Mouse (Mus musculus) MEL (cell line): Measurements from ENCODE around the gene Iqsec1. TPM values are rescaled to one million over a fixed set of nuclear protein-coding genes. Genes with fewer than 3 reads are reported as not detected.

Experiments
- DNase-seq: peaks from one replicate; pipeline ENCODE4 v3.0.0; 2011; ENCODE audit warnings: low read depth, low spot score
- H3K27ac ChIP-seq: 2 replicates; pipeline ENCODE4 v1.5.1; 2012; ENCODE audit warnings: low read depth, mild to moderate bottlenecking, control low read depth, low read length, moderate library complexity; ENCODE audit not compliant: control insufficient read depth
- H3K27me3 ChIP-seq, 2 experiments: fragments of 150-350 bp in 1 of 2; sonication (generic) in 1 of 2; 2 replicates each; pipeline ENCODE4 v1.6.1; 2012; ENCODE audit warnings: low read length in 2 of 2, mild to moderate bottlenecking in 2 of 2, improper control_type of control experiment in 1 of 2, moderate library complexity in 1 of 2; ENCODE audit not compliant: insufficient read depth in 2 of 2, control insufficient read depth in 1 of 2
- H3K36me3 ChIP-seq, 2 experiments: 2 replicates each; pipeline ENCODE4 v1.6.1; 2012 to 2014; ENCODE audit warnings: low read length in 2 of 2, improper control_type of control experiment in 1 of 2, inconsistent platforms in 1 of 2, mild to moderate bottlenecking in 1 of 2; ENCODE audit not compliant: insufficient read depth in 2 of 2, control insufficient read depth in 1 of 2
- H3K4me1 ChIP-seq, 2 experiments: fragments of 150-350 bp in 1 of 2; sonication (generic) in 1 of 2; 2 replicates each; pipeline ENCODE4 v1.6.1; 2012; ENCODE audit warnings: low read length in 2 of 2, improper control_type of control experiment in 1 of 2, mild to moderate bottlenecking in 1 of 2; ENCODE audit not compliant: insufficient read depth in 2 of 2, control insufficient read depth in 1 of 2
- H3K4me3 ChIP-seq, 2 experiments: fragments of 150-350 bp in 1 of 2; sonication (generic) in 1 of 2; 2 replicates each; pipeline ENCODE4 v1.5.1; 2012; ENCODE audit warnings: low read depth in 2 of 2, low read length in 2 of 2, mild to moderate bottlenecking in 2 of 2, moderate library complexity in 2 of 2, control low read depth in 1 of 2, improper control_type of control experiment in 1 of 2; ENCODE audit not compliant: control insufficient read depth in 1 of 2, insufficient read depth in 1 of 2
- H3K79me2 ChIP-seq: 2 replicates; pipeline ENCODE4 v1.6.1; 2012; ENCODE audit warnings: mild to moderate bottlenecking, low read length, moderate library complexity; ENCODE audit not compliant: control insufficient read depth, poor library complexity, insufficient read depth
- H3K9ac ChIP-seq: 2 replicates; pipeline ENCODE4 v1.6.1; 2012; ENCODE audit warnings: low read depth, mild to moderate bottlenecking, control low read depth, low read length, moderate library complexity; ENCODE audit not compliant: control insufficient read depth, poor library complexity, severe bottlenecking
- H3K9me3 ChIP-seq: fragments of 150-350 bp; sonication (generic); replicated peaks from 2 replicates; pipeline ENCODE4 v1.6.1; 2012; ENCODE audit warnings: mild to moderate bottlenecking, low read length, improper control_type of control experiment, moderate library complexity; ENCODE audit not compliant: insufficient read depth
- BHLHE40 ChIP-seq: IDR thresholded peaks from 2 replicates; pipeline ENCODE4 v1.6.1; 2012; ENCODE audit warnings: low read depth, mild to moderate bottlenecking, inconsistent platforms, low read length, improper control_type of control experiment, borderline replicate concordance
- CHD1 ChIP-seq: IDR thresholded peaks from 2 replicates; pipeline ENCODE4 v1.6.1; 2012; ENCODE audit warnings: low read depth, mild to moderate bottlenecking, inconsistent platforms, low read length, improper control_type of control experiment
- CTCF ChIP-seq, 3 experiments: IDR thresholded peaks in 2 of 3; conservative IDR thresholded peaks in 1 of 3; 2 replicates each; pipeline ENCODE4 v1.5.1; 2011 to 2012; ENCODE audit warnings: low read length in 3 of 3, low read depth in 2 of 3, mild to moderate bottlenecking in 2 of 3, improper control_type of control experiment in 1 of 3, inconsistent platforms in 1 of 3, mixed read lengths in 1 of 3, moderate library complexity in 1 of 3; ENCODE audit not compliant: control insufficient read depth in 1 of 3, insufficient read depth in 1 of 3, poor library complexity in 1 of 3, severe bottlenecking in 1 of 3
- E2F4 ChIP-seq: IDR thresholded peaks from 2 replicates; pipeline ENCODE4 v1.6.1; 2011; ENCODE audit warnings: low read depth, low read length, improper control_type of control experiment, borderline replicate concordance
- EP300 ChIP-seq, 2 experiments: IDR thresholded peaks; 2 replicates each; pipeline ENCODE4 v1.6.1; 2011; ENCODE audit warnings: improper control_type of control experiment in 2 of 2, low read length in 2 of 2, low read depth in 1 of 2, mild to moderate bottlenecking in 1 of 2
- ETS1 ChIP-seq: IDR thresholded peaks from 2 replicates; pipeline ENCODE4 v1.6.1; 2012; ENCODE audit warnings: low read depth, mild to moderate bottlenecking, inconsistent platforms, low read length, improper control_type of control experiment, moderate library complexity
- GATA1 ChIP-seq: IDR thresholded peaks from 2 replicates; pipeline ENCODE4 v1.6.1; 2011; ENCODE audit warnings: low read depth, low read length, improper control_type of control experiment
- KAT2A ChIP-seq: conservative IDR thresholded peaks from 2 replicates; pipeline ENCODE4 v1.6.1; 2012; ENCODE audit warnings: low read depth, low read length, improper control_type of control experiment, inconsistent platforms
- MAFK ChIP-seq: IDR thresholded peaks from 2 replicates; pipeline ENCODE4 v1.6.1; 2011; ENCODE audit warnings: low read depth, mild to moderate bottlenecking, low read length, improper control_type of control experiment, borderline replicate concordance
- MEF2A ChIP-seq: IDR thresholded peaks from 2 replicates; pipeline ENCODE4 v1.6.1; 2014; ENCODE audit warnings: low read depth, mild to moderate bottlenecking, inconsistent platforms, low read length, improper control_type of control experiment; ENCODE audit not compliant: poor library complexity, insufficient replicate concordance, severe bottlenecking; ENCODE audit errors: extremely low read depth
- MXI1 ChIP-seq: IDR thresholded peaks from 2 replicates; pipeline ENCODE4 v1.6.1; 2011; ENCODE audit warnings: mild to moderate bottlenecking, low read depth, low read length, improper control_type of control experiment
- MYB ChIP-seq: IDR thresholded peaks from 2 replicates; pipeline ENCODE4 v1.6.1; 2011; ENCODE audit warnings: mild to moderate bottlenecking, low read depth, low read length, improper control_type of control experiment
- MYC ChIP-seq: IDR thresholded peaks from 2 replicates; pipeline ENCODE4 v1.6.1; 2011; ENCODE audit warnings: low read depth, mild to moderate bottlenecking, low read length, improper control_type of control experiment, moderate library complexity
- NELFE ChIP-seq: IDR thresholded peaks from 2 replicates; pipeline ENCODE4 v1.6.1; 2011; ENCODE audit warnings: low read depth, low read length, improper control_type of control experiment
- NRF1 ChIP-seq: IDR thresholded peaks from 2 replicates; pipeline ENCODE4 v1.6.1; 2014; ENCODE audit warnings: low read depth, mild to moderate bottlenecking, inconsistent platforms, low read length, improper control_type of control experiment, moderate library complexity; ENCODE audit not compliant: poor library complexity, insufficient read depth, severe bottlenecking
- POLR2A ChIP-seq, 2 experiments: IDR thresholded peaks; 2 replicates each; pipeline ENCODE4 v1.6.1; 2011 to 2012; ENCODE audit warnings: low read length in 2 of 2, mild to moderate bottlenecking in 2 of 2, control low read depth in 1 of 2, improper control_type of control experiment in 1 of 2, low read depth in 1 of 2, moderate library complexity in 1 of 2; ENCODE audit not compliant: control insufficient read depth in 1 of 2, insufficient read depth in 1 of 2, poor library complexity in 1 of 2
- POLR2AphosphoS5 ChIP-seq: IDR thresholded peaks from 2 replicates; pipeline ENCODE4 v1.6.1; 2012; ENCODE audit warnings: low read depth, borderline replicate concordance, mild to moderate bottlenecking, inconsistent platforms, low read length, moderate library complexity, mixed read lengths
- RAD21 ChIP-seq: IDR thresholded peaks from 2 replicates; pipeline ENCODE4 v1.6.1; 2011; ENCODE audit warnings: mild to moderate bottlenecking, low read depth, low read length, improper control_type of control experiment
- SIN3A ChIP-seq: IDR thresholded peaks from 2 replicates; pipeline ENCODE4 v1.6.1; 2012; ENCODE audit warnings: low read length, improper control_type of control experiment, inconsistent platforms
- SMC3 ChIP-seq: IDR thresholded peaks from 2 replicates; pipeline ENCODE4 v1.6.1; 2011; ENCODE audit warnings: low read depth, low read length, improper control_type of control experiment
- TBP ChIP-seq: IDR thresholded peaks from 2 replicates; pipeline ENCODE4 v1.8.0; 2011; ENCODE audit warnings: low read depth, low read length, improper control_type of control experiment
- UBTF ChIP-seq: IDR thresholded peaks from 2 replicates; pipeline ENCODE4 v1.6.1; 2012; ENCODE audit warnings: low read depth, mild to moderate bottlenecking, inconsistent platforms, low read length, improper control_type of control experiment, moderate library complexity, borderline replicate concordance; ENCODE audit not compliant: insufficient read depth
- USF1 ChIP-seq: IDR thresholded peaks from 2 replicates; pipeline ENCODE4 v1.6.1; 2014; ENCODE audit warnings: low read depth, mild to moderate bottlenecking, inconsistent platforms, low read length, improper control_type of control experiment, moderate library complexity
- USF2 ChIP-seq, 2 experiments: IDR thresholded peaks; 2 replicates each; pipeline ENCODE4 v1.6.1; 2011 to 2012; ENCODE audit warnings: improper control_type of control experiment in 2 of 2, low read length in 2 of 2, borderline replicate concordance in 1 of 2, inconsistent platforms in 1 of 2, low read depth in 1 of 2, mild to moderate bottlenecking in 1 of 2; ENCODE audit not compliant: insufficient read depth in 1 of 2
- ZC3H11A ChIP-seq: IDR thresholded peaks from 2 replicates; pipeline ENCODE4 v1.6.1; 2012; ENCODE audit warnings: low read depth, mild to moderate bottlenecking, inconsistent platforms, low read length, improper control_type of control experiment
- ZNF384 ChIP-seq: IDR thresholded peaks from 2 replicates; pipeline ENCODE4 v1.6.1; 2012; ENCODE audit warnings: low read depth, mild to moderate bottlenecking, inconsistent platforms, low read length, improper control_type of control experiment
- polyA plus RNA-seq, 2 experiments: library from polyadenylated mRNA; stranded (reverse) in 1 of 2; unstranded in 1 of 2; fragments of >175 nt in 1 of 2; fragments of >200 nt in 1 of 2; gene quantifications; 2 replicates each; pipeline versions ENCODE4 v1.2.1 to v1.2.4; 2012; ENCODE audit warnings: low replicate concordance in 2 of 2, low read depth in 1 of 2; ENCODE audit not compliant: insufficient read length in 2 of 2, insufficient read depth in 1 of 2, missing spikeins in 1 of 2
- total RNA-seq: library from RNA; depleted of rRNA; stranded (reverse); fragments of 300-350 nt; gene quantifications from 2 replicates; pipeline ENCODE4 v1.2.3, GENCODE M21; 2012

Iqsec1 gene
- total and polyA plus RNA-seq, 3 experiments, result 14.8 to 73.4 (median 30.8) TPM

DNA sequence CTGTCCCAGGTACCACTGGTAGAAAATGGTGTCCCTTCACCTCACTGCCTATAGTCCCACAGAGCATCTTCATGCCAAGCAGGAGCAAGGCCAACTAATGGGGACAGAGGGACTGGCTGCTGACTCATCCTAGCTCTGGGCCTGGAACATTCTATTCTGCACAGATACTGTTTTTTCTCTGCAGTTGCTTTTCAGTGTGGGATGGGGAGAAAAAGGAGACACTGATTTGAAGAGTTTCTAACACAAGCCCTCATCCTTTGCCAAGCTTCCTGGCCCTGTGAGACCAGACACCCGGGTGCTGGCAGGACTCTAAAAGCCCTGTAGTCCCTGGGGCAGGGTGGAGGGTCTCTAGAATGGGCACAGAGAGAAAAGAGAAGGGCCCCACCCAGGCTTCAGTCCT, 292.7 kb downstream of the Iqsec1 start:
- H3K9me3 ChIP-seq, result no peaks in the 10 kb centered on the region
- no peak overlapping the region for H3K9ac ChIP-seq
- H3K27ac ChIP-seq, result no peak overlapping the region
- H3K27me3 ChIP-seq, result no peaks in the 10 kb centered on the region
- TF ChIP-seq NELFE, result no peak
- TF ChIP-seq SIN3A, result no peak
- TF ChIP-seq CHD1, result no peak
- no peak for TF ChIP-seq USF2 (IDR thresholded peaks at IDR 0.05; ENCODE audit: borderline replicate concordance in 1 of 2, insufficient read depth in 1 of 2, low read depth in 1 of 2, low read length in 2 of 2)
- TF ChIP-seq POLR2AphosphoS5, result no peak
- no peak for TF ChIP-seq BHLHE40
- TF ChIP-seq MAFK, result no peak
- no peak for TF ChIP-seq ZC3H11A
- TF ChIP-seq ZNF384, result no peak
- no peak for TF ChIP-seq ETS1
- no peak for TF ChIP-seq MXI1
- TF ChIP-seq GATA1, result no peak
- no peak for TF ChIP-seq SMC3
- TF ChIP-seq MYC, result no peak
- no peak for DNase-seq
- H3K4me1 ChIP-seq, result no peaks in the 10 kb centered on the region
- no peak overlapping the region for H3K4me3 ChIP-seq
- no peaks in the 10 kb centered on the region for H3K79me2 ChIP-seq
- H3K36me3 ChIP-seq, result no peaks in the 10 kb centered on the region

DNA sequence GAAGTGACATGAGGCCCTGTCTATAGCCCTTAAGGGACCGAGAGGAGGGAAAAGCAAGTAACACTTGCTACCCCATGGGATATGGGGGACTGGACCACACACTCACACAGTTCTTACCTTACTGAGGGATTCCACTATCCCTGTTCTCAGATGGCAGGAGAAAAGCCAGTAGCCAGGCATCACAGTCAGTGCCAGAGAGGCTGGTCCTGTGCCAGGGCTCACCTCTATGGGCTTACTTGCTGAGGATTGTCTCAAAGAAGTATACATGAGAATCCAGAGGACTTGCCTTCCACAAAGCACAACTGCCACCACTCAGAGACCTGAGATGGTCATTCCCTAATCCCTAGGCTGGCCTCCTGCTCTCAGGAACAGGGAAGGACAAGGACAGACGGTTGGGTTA, 296.1 kb downstream of the Iqsec1 start:
- no peak for DNase-seq
- Histone ChIP-seq H3K4me1 (no peaks in the 10 kb centered on the region), H3K79me2 (no peaks in the 10 kb centered on the region), H3K4me3 (no peak overlapping the region), H3K9me3 (no peaks in the 10 kb centered on the region), H3K27ac (no peak overlapping the region), H3K9ac (no peak overlapping the region), H3K36me3 (peaks cover 0 to 3% of the 10 kb centered on the region in 2 experiments; a peak in 1 of 4 replicates), H3K27me3 (no peaks in the 10 kb centered on the region)
- TF ChIP-seq RAD21, result no peak
- TF ChIP-seq MYC, result no peak

DNA sequence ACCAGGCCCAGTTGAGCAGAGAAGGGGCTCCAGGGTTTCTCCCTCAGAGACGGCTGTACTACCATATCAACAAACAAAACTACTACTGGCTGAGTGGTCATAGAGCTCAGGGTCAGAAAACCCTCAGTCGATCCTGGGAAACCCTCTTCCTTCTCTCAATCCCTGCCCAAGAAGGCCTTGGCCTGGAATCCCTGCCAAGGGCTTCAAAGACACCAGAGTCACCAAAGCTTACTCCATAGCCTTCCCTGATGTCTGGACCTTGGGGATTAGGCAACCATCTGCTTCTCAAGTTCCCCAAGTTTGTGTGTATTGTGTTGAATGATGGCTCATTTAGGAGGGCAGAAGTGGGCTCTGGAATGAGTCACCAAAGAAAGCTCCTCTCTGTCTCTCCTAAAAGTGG, 296.6 kb downstream of the Iqsec1 start:
- no peak overlapping the region for H3K9ac ChIP-seq
- H3K27me3 ChIP-seq, result no peaks in the 10 kb centered on the region
- no peak for DNase-seq
- TF ChIP-seq POLR2A (IDR thresholded peaks at IDR 0.05; ENCODE audit: control insufficient read depth in 1 of 2, insufficient read depth in 1 of 2, low read depth in 1 of 2, low read length in 2 of 2, poor library complexity in 1 of 2), result no peak
- TF ChIP-seq CTCF (IDR thresholded peaks at IDR 0.05 in 2 of 3, conservative IDR thresholded peaks at IDR 0.05 in 1 of 3; ENCODE audit: control insufficient read depth in 1 of 3, insufficient read depth in 1 of 3, low read depth in 2 of 3, low read length in 3 of 3, poor library complexity in 1 of 3, severe bottlenecking in 1 of 3), result no peak
- TF ChIP-seq KAT2A, result no peak
- TF ChIP-seq TBP, result no peak
- TF ChIP-seq E2F4, result no peak
- TF ChIP-seq ZC3H11A, result no peak
- TF ChIP-seq NRF1, result no peak
- no peak for TF ChIP-seq EP300 (IDR thresholded peaks at IDR 0.05; ENCODE audit: low read depth in 1 of 2, low read length in 2 of 2)
- no peak for TF ChIP-seq UBTF
- TF ChIP-seq RAD21, result no peak
- TF ChIP-seq USF1, result no peak
- TF ChIP-seq MYB, result no peak
- no peak for TF ChIP-seq MEF2A
- no peak for TF ChIP-seq POLR2AphosphoS5
- TF ChIP-seq, all 39 proteins: peak for 0
- no peak overlapping the region for H3K27ac ChIP-seq
- H3K9me3 ChIP-seq, result no peaks in the 10 kb centered on the region
- H3K4me1 ChIP-seq, result no peaks in the 10 kb centered on the region
- H3K4me3 ChIP-seq, result no peak overlapping the region
- H3K79me2 ChIP-seq, result no peaks in the 10 kb centered on the region
- H3K36me3 ChIP-seq, result peaks cover 0 to 3% of the 10 kb centered on the region in 2 experiments; a peak in 1 of 4 replicates
